Mouse (Mus musculus) thymus, adult 2 months (tissue): Measurements from ENCODE around the gene Pdk2.

Source experiments
- CTCF ChIP-seq: fragments of 200-500 bp; IDR thresholded peaks from 2 replicates; pipeline ENCODE4 v1.5.1; 2012; ENCODE audit warnings: mild to moderate bottlenecking, control low read depth, low read length, moderate library complexity, borderline replicate concordance; ENCODE audit not compliant: control insufficient read depth, poor library complexity, insufficient read depth; ENCODE audit errors: extremely low read depth
- POLR2A ChIP-seq: fragments of 200-500 bp; IDR thresholded peaks from 2 replicates; pipeline ENCODE4 v1.6.1; 2012; ENCODE audit warnings: mild to moderate bottlenecking, low read length, control low read depth, moderate library complexity; ENCODE audit not compliant: control insufficient read depth, poor library complexity, insufficient read depth; ENCODE audit errors: extremely low read depth

GRCm38 (mm10) chr11:95072136-95072535, 31.0 kb upstream of the Pdk2 start:
- TF ChIP-seq CTCF (no peak), POLR2A (no peak)
